In genomic region chr19:60837747-60838146, GRCm38 (mm10) we compare ENCODE assay signal across 9 mouse cellular contexts. TPM values are rescaled to one million over a fixed set of nuclear protein-coding genes. Genes with fewer than 3 reads are reported as not detected.
DNase-seq lines count a peak whose midpoint lies in the region; ATAC-seq and TF ChIP-seq lines count a peak whose summit lies in the region.
"Had no signal": no experiment of that assay in that cellular context is flagged by ENCODE, and none has a peak within 500 bp of the region (broad histone marks: within the 10 kb centered on the region; RNA-seq: fewer than 3 reads in every experiment).

No protein-coding gene starts in this region.

- WGBS in heart, embryonic 14.5 days = 21% methylated on average over 1 of the region's 1 CpGs
- WGBS in lung, postnatal 0 days = 27% methylated on average over 1 of the region's 1 CpGs

- peak; percentile 70 for DNase-seq in ES-CJ7 (ENCODE audit: low read depth, low spot score)
- DNase-seq in adrenal gland, postnatal 10 days = peak; percentile 91
- DNase-seq in embryo, embryonic 11.5 days (ENCODE audit: low read depth, low spot score) = peak; percentile 48
- DNase-seq in layer of hippocampus, adult 9-10 months (ENCODE audit: low spot score) = peak; percentile 26
- peak; percentile 81 for DNase-seq in lung, postnatal 0 days (ENCODE audit: low spot score)
- peak; percentile 71 for DNase-seq in right cerebral cortex, postnatal 14 days
- DNase-seq in urinary bladder, postnatal 25 days (ENCODE audit: low spot score) = peak; percentile 75

- 0 out of 2 replicates have a peak, but pooled peaks have one; percentile 35 for ATAC-seq in heart, embryonic 14.5 days (ENCODE audit: insufficient number of reproducible peaks, insufficient read depth, low FRiP score, low read depth)
- peak; percentile 72 for ATAC-seq in lung, postnatal 0 days

- peaks cover 4 to 11% of the 10 kb centered on the region in 2 experiments; a peak in 3 of 4 replicates for H3K4me1 ChIP-seq in heart, embryonic 14.5 days (ENCODE audit: control insufficient read depth in 2 of 2, insufficient read depth in 2 of 2, low read length in 2 of 2)
- no peaks in the 10 kb centered on the region for H3K4me1 ChIP-seq in lung, postnatal 0 days (ENCODE audit: insufficient read depth, low read depth, low read length)
- H3K4me1 ChIP-seq: limb, embryonic 13.5 days had no signal

- H3K36me3 ChIP-seq in heart, embryonic 14.5 days (ENCODE audit: control insufficient read depth, insufficient read depth, low read length) = peaks cover 69% of the 10 kb centered on the region
- H3K36me3 ChIP-seq in lung, postnatal 0 days (ENCODE audit: insufficient read depth, low read length) = peaks cover 33% of the 10 kb centered on the region; the same call in 1 of the 2 replicates

- H3K27ac ChIP-seq in heart, embryonic 14.5 days (replicated peaks in 1 of 2; ENCODE audit: control insufficient read depth in 1 of 2, insufficient read depth in 1 of 2, low read depth in 2 of 2, low read length in 2 of 2) = no peak overlapping the region
- H3K27ac ChIP-seq in lung, postnatal 0 days (ENCODE audit: low read length) = no peak overlapping the region
- H3K27ac ChIP-seq: limb, embryonic 13.5 days had no signal

- no peak for TF ChIP-seq EP300 in lung, postnatal 0 days (IDR thresholded peaks at IDR 0.05)

- H3K4me2 ChIP-seq in heart, embryonic 14.5 days (ENCODE audit: low read length) = no peak overlapping the region
- H3K4me2 ChIP-seq in lung, postnatal 0 days (replicated peaks; ENCODE audit: low read depth, low read length) = no peak overlapping the region
- H3K4me2 ChIP-seq: limb, embryonic 13.5 days had no signal

- no peak overlapping the region for H3K4me3 ChIP-seq in heart, embryonic 14.5 days (ENCODE audit: control insufficient read depth in 1 of 2, insufficient read depth in 1 of 2, low read depth in 1 of 2, low read length in 2 of 2)
- H3K4me3 ChIP-seq in lung, postnatal 0 days (ENCODE audit: low read depth, low read length) = no peak overlapping the region
- H3K4me3 ChIP-seq: limb, embryonic 13.5 days had no signal

- H3K9ac ChIP-seq in heart, embryonic 14.5 days (ENCODE audit: low read length) = no peak overlapping the region
- H3K9ac ChIP-seq in lung, postnatal 0 days (replicated peaks; ENCODE audit: low read depth) = no peak overlapping the region
- H3K9ac ChIP-seq: limb, embryonic 13.5 days had no signal

- peak; percentile 85 for TF ChIP-seq CTCF in lung, postnatal 0 days (IDR thresholded peaks at IDR 0.05)

- no peaks in the 10 kb centered on the region for H3K9me3 ChIP-seq in heart, embryonic 14.5 days (ENCODE audit: control insufficient read depth, low read length)
- no peaks in the 10 kb centered on the region for H3K9me3 ChIP-seq in lung, postnatal 0 days (ENCODE audit: low read length)
- H3K9me3 ChIP-seq: limb, embryonic 13.5 days had no signal

- H3K27me3 ChIP-seq in heart, embryonic 14.5 days (ENCODE audit: control insufficient read depth, insufficient read depth, low read length) = no peaks in the 10 kb centered on the region
- H3K27me3 ChIP-seq in lung, postnatal 0 days (replicated peaks; ENCODE audit: insufficient read depth, low read length) = no peaks in the 10 kb centered on the region
- H3K27me3 ChIP-seq: limb, embryonic 13.5 days had no signal

RNA-seq across cellular contexts. Expression of gene Sfxn4, which starts 23.5 kb away (rescaled TPM):
- 1 to 10 TPM; 4.1 to 6.4 TPM for total RNA-seq in adrenal gland, postnatal 10 days (2021)
- 7.7 and 8.5 TPM in 2 replicates for polyA plus RNA-seq in heart, embryonic 14.5 days (2014; fragmentation: Nextera tagmentation; extraction: Ambion mirVana)
- 3.7 and 4.4 TPM in 2 replicates for polyA plus RNA-seq in lung, postnatal 0 days (2015; fragmentation: Nextera tagmentation; extraction: Ambion mirVana)

RNA-seq across cellular contexts. Expression of gene Fam45a, which starts 26.4 kb away (rescaled TPM):
- total RNA-seq in adrenal gland, postnatal 10 days (2021) = 10 to 100 TPM; 24.5 to 29.3 TPM
- 23.2 and 24.2 TPM in 2 replicates for polyA plus RNA-seq in heart, embryonic 14.5 days (2014; fragmentation: Nextera tagmentation; extraction: Ambion mirVana)
- polyA plus RNA-seq in lung, postnatal 0 days (2015; fragmentation: Nextera tagmentation; extraction: Ambion mirVana) = 22.4 and 23.4 TPM in 2 replicates

RNA-seq across cellular contexts. Expression of gene Prdx3, which starts 36.6 kb away (rescaled TPM):
- total RNA-seq in adrenal gland, postnatal 10 days (2021) = 100 to 1,000 TPM; 406 to 429 TPM
- polyA plus RNA-seq in heart, embryonic 14.5 days (2014; fragmentation: Nextera tagmentation; extraction: Ambion mirVana) = 201 and 205 TPM in 2 replicates
- 103 and 105 TPM in 2 replicates for polyA plus RNA-seq in lung, postnatal 0 days (2015; fragmentation: Nextera tagmentation; extraction: Ambion mirVana)

RNA-seq across cellular contexts. Expression of gene Eif3a, which starts 47.3 kb away (rescaled TPM):
- 100 to 1,000 TPM; 144 to 147 TPM for total RNA-seq in adrenal gland, postnatal 10 days (2021)
- 114 and 128 TPM in 2 replicates for polyA plus RNA-seq in heart, embryonic 14.5 days (2014; fragmentation: Nextera tagmentation; extraction: Ambion mirVana)
- 67.1 and 75.8 TPM in 2 replicates for polyA plus RNA-seq in lung, postnatal 0 days (2015; fragmentation: Nextera tagmentation; extraction: Ambion mirVana)

RNA-seq across cellular contexts. Expression of gene Grk5, which starts 51.8 kb away (rescaled TPM):
- 10 to 100 TPM; 13.1 to 14.6 TPM for total RNA-seq in adrenal gland, postnatal 10 days (2021)
- 4.5 TPM in 2 replicates for polyA plus RNA-seq in heart, embryonic 14.5 days (2014; fragmentation: Nextera tagmentation; extraction: Ambion mirVana)
- polyA plus RNA-seq in lung, postnatal 0 days (2015; fragmentation: Nextera tagmentation; extraction: Ambion mirVana) = 7.2 and 9.1 TPM in 2 replicates

Comparison
In these comparisons a context has a peak if more than half of its experiments do, and no peak if none do; other contexts are left out.
1. DNase-seq: peak in every context shown above with its lines; median percentile 91 in adrenal gland, postnatal 10 days; 81 in lung, postnatal 0 days; 75 in urinary bladder, postnatal 25 days; 71 in right cerebral cortex, postnatal 14 days; 70 in ES-CJ7; 48 in embryo, embryonic 11.5 days; 26 in layer of hippocampus, adult 9-10 months.